ENCODE assay signal across 8 mouse cellular contexts in the genomic region with DNA sequence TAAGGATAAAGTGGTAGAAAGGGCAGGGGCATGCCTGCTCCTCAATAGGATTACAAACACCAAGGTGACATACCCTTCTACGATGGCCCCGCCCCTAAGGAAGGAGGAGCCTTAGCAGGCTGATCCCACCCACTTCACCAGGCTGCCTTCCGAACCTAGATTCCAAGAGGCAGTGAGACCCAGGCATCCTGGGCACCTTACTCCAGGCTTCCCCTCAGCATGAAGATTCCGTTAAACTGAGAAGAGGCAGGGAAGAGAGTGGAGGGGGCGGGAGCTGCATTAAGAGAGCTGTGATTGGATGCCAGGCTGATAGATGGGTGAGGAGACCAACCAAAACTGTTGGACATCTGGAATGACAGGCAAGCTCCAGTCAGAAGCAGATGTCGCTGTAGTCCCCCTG.
A peak's percentile ranks its signal among the peaks of the same experiment; 100 is the strongest.
DNase-seq lines count a peak whose midpoint lies in the region; ATAC-seq and TF ChIP-seq lines count a peak whose summit lies in the region.

No protein-coding gene starts in this region.

- H3K27ac ChIP-seq in cerebellum, adult 2 months (ENCODE audit: insufficient read depth, low read length), result no peak overlapping the region
- peak overlapping the region; percentile 82 for H3K27ac ChIP-seq in hindbrain, embryonic 10.5 days
- H3K27ac ChIP-seq in layer of hippocampus, adult 2 months, result peak overlapping the region; percentile 28; the same call in 1 of the 2 replicates
- no peak overlapping the region for H3K27ac ChIP-seq in lung, embryonic 16.5 days (ENCODE audit: low read length)

- H3K4me2 ChIP-seq in lung, embryonic 16.5 days (ENCODE audit: low read depth, low read length), result peak overlapping the region; percentile 33

- H3K4me1 ChIP-seq in cerebellum, adult 2 months (ENCODE audit: control insufficient read depth, insufficient read depth, low read length), result no peaks in the 10 kb centered on the region
- H3K4me1 ChIP-seq in hindbrain, embryonic 10.5 days (replicated peaks), result peaks cover 73% of the 10 kb centered on the region
- peaks cover 16% of the 10 kb centered on the region for H3K4me1 ChIP-seq in lung, embryonic 16.5 days (replicated peaks; ENCODE audit: control insufficient read depth, insufficient read depth, low read length)

- no peak for TF ChIP-seq POLR2A in cerebellum, adult 2 months (IDR thresholded peaks at IDR 0.05; ENCODE audit: borderline replicate concordance, insufficient read depth, low read length)

- TF ChIP-seq CTCF in cerebellum, adult 2 months (IDR thresholded peaks at IDR 0.05; ENCODE audit: borderline replicate concordance, insufficient read depth, low read depth, low read length), result no peak
- TF ChIP-seq CTCF in layer of hippocampus, adult 2 months (conservative IDR thresholded peaks at IDR 0.05), result no peak

- H3K9ac ChIP-seq in lung, embryonic 16.5 days (ENCODE audit: low read length), result peak overlapping the region; percentile 35

- peak; percentile 62 for DNase-seq in Muller cell, postnatal 12 days (ENCODE audit: inconsistent ontology term)
- peak; percentile 15 to 32 for DNase-seq in cerebellum, adult 2 months
- DNase-seq in forelimb bud, embryonic 11.5 days (ENCODE audit: low read depth, low spot score), result peak; percentile 86
- peak; percentile 74 for DNase-seq in hindbrain, embryonic 10.5 days (ENCODE audit: low spot score)
- DNase-seq in layer of hippocampus, adult 2 months (ENCODE audit: low spot score in 2 of 2), result peak; percentile 65 to 81
- peak; percentile 88 for DNase-seq in retina, postnatal 1 day

- peak overlapping the region; percentile 19 for H3K4me3 ChIP-seq in cerebellum, adult 2 months (replicated peaks; ENCODE audit: insufficient read depth, low read depth, low read length)
- H3K4me3 ChIP-seq in hindbrain, embryonic 10.5 days, result peak overlapping the region; percentile 39
- H3K4me3 ChIP-seq in layer of hippocampus, adult 2 months, result peak overlapping the region; percentile 44
- peak overlapping the region; percentile 24; the same call in 1 of the 2 replicates for H3K4me3 ChIP-seq in lung, embryonic 16.5 days (ENCODE audit: low read length)

- no peaks in the 10 kb centered on the region; the same call in 1 of the 2 replicates for H3K27me3 ChIP-seq in cerebellum, adult 2 months (ENCODE audit: control insufficient read depth, insufficient read depth, low read length)
- no peaks in the 10 kb centered on the region; the same call in 1 of the 2 replicates for H3K27me3 ChIP-seq in hindbrain, embryonic 10.5 days (ENCODE audit: insufficient read depth, poor library complexity, severe bottlenecking)
- no peaks in the 10 kb centered on the region for H3K27me3 ChIP-seq in lung, embryonic 16.5 days (ENCODE audit: control insufficient read depth, insufficient read depth, low read depth, low read length)

- H3K9me3 ChIP-seq in hindbrain, embryonic 10.5 days, result no peaks in the 10 kb centered on the region
- no peaks in the 10 kb centered on the region for H3K9me3 ChIP-seq in lung, embryonic 16.5 days (ENCODE audit: control insufficient read depth, low read length)

- no peaks in the 10 kb centered on the region for H3K36me3 ChIP-seq in hindbrain, embryonic 10.5 days
- H3K36me3 ChIP-seq in lung, embryonic 16.5 days (ENCODE audit: control insufficient read depth, insufficient read depth, low read length), result no peaks in the 10 kb centered on the region

- 8% methylated on average over 6 of the region's 6 CpGs for WGBS in cerebellum, adult 2 months
- 0% methylated on average over 6 of the region's 6 CpGs for whole genome bisulfite sequencing in hindbrain, embryonic 10.5 days
- WGBS in lung, embryonic 16.5 days, result under 1% methylated on average over 6 of the region's 6 CpGs

- ATAC-seq in lung, embryonic 16.5 days (ENCODE audit: low read depth), result peak; percentile 80
- no peak for ATAC-seq in erythroid progenitor cell, adult 5-6 weeks (replicated peaks; ENCODE audit: low FRiP score, poor library complexity, severe bottlenecking)

Comparison
In these comparisons a context has a peak if more than half of its experiments do, and no peak if none do; other contexts are left out.
1. DNase-seq: peak in every context shown above with its lines; median percentile 88 in retina, postnatal 1 day; 86 in forelimb bud, embryonic 11.5 days; 74 in hindbrain, embryonic 10.5 days; 73 in layer of hippocampus, adult 2 months; 62 in Muller cell, postnatal 12 days; 24 in cerebellum, adult 2 months.
2. H3K27ac ChIP-seq: peak in hindbrain, embryonic 10.5 days (single experiment) and layer of hippocampus, adult 2 months (single experiment); none in cerebellum, adult 2 months (single experiment) and lung, embryonic 16.5 days (single experiment).
3. Peak in every context shown above with its lines, with median percentiles within 50 percentile points of each other: H3K4me3 ChIP-seq.